Mouse (Mus musculus) right cerebral cortex, postnatal 25 days (tissue): ENCODE data around the gene Trib3.
"Not testable (repeated sequence)": the region's sequence is repeated elsewhere in the genome, so short reads cannot be mapped to it uniquely, and the experiment has no call there.

Experiments used
- DNase-seq: peaks from one replicate; pipeline ENCODE4 v3.0.0; 2022

Gene Trib3

DNA sequence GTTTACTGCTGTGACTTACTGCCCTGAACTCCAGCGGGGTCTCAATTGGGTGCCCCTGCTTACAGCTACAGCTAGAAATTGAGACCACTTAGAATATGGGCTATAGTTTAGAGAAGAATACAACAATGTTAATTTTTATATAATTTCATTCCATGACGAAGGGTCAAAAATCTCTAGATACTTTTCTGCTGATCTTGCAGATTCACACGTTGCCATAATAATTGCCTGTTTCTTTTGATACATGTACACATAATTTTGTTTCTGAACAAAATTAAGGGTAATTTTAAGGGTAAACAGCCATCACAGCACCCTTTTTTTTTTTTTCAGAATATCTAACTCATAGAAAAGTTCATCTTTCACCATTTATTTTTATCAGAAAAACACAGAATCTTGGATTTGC is 36.6 kb downstream of the Trib3 start:
- no peak for DNase-seq

DNA sequence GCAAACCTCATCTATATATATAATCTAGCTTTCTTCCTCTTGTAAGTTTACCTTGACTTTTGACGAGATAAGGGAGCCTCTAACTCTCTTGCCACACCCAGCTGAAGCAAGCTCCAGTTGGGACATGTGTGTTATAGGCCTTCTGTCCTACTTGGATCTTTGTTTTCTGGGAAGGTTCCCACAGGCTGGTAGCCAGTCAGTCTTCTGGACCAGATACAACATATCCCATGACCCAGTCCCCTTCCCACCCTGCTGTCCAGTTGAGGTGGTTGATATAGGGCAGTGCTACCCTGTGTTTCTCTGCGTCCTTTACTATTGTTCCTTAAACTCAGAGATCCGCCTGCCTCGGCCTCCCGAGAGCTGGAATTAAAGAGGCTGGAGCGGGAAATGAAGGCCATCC is 38.4 kb downstream of the Trib3 start:
- no peak for DNase-seq

DNA sequence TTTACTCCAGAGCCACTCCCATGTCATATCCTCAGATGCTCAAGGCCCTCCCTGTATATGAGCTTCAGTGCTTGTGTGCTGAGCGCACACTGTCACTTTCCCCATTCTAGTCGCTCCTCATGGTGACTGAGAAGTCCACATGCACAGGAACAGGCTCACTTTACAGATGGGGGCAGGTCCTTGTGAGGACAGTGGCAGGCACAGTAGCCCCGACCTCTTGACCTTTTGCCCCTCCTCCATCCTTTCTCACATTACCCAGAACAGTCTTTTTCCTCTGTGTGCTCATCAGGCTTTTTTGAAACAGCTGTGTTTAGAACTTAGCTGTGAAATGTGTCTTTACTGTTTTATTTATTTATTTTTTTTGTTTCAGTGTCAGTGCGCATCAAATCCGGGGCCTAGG is 40.1 kb downstream of the Trib3 start:
- DNase-seq: no peak

DNA sequence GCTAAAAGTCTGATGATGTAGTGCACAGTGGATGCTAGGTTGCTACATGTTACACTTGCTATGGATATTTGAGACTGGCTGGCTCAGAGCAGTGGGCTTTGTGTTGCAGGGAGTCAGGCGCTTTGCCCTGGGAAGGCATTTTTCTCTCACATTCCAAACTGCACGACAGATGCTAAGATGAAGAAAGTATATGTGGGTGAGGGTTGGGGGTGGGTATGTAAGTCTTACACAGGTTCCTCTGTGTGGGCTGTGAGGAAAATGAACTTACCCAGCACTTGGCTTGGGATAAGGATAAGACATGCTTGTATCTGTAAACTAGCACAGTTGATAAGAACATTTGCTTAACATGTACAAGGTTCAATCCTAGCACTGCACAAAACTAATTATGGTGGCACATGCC is 41.0 kb downstream of the Trib3 start:
- no peak for DNase-seq

DNA sequence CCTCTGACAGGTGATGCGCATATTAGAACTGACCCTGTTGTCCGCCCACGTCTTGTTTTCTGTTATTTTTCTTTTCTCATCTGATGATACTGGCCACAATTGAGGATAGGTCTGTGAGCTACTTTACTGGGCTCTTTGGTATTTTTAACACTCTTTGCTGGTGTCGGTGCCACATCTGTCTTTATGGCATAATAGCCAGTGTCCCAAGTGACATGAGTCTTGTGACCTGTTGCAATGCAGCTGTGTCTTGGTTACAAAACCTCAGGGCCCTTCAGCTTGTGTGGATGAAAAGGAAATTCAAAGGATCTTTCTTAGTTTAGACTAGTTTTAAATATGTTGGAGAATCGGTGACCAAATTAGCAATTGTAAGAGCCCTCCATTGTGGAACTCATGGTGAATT is 49.3 kb downstream of the Trib3 start:
- no peak for DNase-seq

DNA sequence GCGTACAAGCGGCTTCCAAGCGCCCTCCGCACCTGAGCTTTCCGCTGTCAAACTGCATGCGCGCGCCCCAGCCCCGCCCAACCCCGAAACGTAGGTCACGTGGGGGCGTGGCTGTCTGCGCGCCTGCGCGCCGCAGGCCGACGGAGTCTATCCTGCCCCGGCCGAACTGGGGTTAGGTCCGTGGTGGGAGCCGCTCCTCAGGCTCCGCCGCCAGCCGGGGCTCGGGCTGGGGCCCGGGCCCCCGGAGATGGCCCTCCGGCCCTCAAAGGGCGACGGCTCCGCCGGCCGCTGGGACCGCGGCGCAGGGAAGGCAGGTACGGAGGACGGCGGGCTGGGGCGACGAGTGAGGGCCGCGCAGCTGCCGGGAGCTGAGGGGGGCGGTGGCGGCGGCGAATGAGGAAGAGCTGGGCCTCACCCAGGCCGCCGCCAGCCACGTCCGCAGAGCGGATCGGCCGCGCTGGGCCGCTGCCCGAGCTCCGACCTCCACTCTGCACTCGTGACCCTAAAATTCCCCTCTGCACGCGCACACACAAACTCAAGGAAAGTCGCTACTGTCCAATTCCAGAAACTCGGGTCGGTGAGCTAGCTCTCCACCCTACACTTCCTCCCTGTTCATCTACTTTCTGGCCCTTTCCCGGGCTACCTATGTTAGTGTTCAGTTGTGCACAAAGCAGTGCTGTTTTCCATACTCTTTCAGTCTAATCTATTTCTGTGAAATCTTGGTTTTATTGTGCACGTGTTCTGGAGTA is 49.9 kb downstream of the Trib3 start, which contains the start of gene Tbc1d20:
Gene Tbc1d20, plus strand, starts transcription at position 102 of the 749 bp plus-strand sequence.
- peak; percentile 94 for DNase-seq

DNA sequence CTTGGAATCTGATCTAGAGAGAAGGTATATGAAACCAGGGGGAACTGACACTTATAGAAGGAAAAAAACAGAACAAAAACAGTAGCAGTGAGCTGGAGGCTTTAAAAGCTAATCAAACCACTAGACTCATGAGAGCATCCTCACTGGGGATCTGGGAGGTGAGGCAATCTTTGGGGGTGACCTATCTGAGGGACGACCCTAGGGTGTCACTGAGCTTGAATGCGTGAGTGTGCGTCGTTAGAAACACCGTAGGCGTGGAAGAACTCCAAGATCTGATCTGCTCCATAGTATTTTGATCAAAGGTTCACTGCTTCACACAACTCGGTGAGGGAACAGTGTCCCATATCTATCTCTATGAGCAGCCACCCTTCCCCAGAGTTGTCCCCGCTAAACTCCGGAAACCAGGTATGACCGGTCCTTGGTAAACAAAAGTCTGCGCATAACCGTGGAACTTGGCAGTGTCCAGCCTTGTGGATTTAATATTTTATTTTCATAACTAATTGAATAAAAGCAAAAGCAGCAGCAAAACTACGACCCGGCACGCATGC is 50.6 kb downstream of the Trib3 start:
- DNase-seq: no peak

DNA sequence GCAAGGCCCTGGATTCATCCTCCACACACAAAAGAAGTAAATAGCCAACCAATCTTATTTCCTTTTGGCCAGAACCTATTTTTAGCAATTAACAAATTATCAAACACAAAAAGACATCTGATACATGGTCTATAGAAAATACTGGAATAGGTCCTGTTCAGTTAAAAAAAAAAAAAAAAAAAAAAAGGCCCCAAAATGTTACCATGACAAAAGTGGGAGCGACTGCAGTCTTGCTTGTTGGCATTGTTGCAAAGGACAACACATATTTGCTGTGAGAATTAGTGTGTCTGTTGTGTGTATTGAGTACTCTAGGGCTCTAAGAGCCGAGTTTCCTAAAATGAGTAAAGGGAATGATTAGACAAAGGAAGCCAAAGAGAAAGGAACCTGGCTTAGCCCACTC is 51.4 kb downstream of the Trib3 start:
- DNase-seq: no peak

DNA sequence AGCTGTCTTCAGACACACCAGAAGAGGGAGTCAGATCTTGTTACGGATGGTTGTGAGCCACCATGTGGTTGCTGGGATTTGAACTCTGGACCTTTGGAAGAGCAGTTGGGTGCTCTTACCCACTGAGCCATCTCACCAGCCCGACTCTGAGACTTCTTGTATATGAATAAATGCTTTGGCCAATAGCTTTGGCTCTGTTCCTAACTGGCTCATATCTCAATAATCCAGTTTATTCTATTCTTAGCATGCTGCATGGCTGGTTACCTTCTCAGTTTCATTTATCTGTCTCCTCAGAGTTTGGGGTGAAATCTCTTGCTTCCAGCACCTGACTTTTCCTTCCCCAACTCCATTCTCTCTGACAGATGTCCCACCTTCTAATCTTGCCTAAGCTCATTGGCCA is 54.2 kb downstream of the Trib3 start:
- DNase-seq: not testable (repeated sequence)

DNA sequence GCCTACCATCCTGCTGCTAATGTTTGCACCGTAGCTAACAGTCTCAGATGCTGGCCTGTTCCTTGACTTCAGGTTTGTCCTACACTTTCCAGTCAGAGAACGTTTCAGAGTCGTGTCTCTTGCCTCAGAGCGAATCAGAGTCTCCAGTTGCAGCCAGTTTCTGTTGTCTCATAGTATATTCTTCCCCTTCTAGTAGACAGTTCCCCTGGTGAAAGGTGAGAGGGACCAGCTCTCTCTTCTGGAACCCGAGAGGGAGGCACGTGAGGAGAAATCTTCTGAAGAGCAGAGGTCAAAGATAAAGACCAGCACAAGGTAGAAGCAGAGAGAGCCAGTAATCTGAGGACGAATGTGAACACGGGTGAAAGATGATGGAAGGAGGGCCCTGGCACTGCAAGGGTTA is 55.8 kb downstream of the Trib3 start:
- no peak for DNase-seq

DNA sequence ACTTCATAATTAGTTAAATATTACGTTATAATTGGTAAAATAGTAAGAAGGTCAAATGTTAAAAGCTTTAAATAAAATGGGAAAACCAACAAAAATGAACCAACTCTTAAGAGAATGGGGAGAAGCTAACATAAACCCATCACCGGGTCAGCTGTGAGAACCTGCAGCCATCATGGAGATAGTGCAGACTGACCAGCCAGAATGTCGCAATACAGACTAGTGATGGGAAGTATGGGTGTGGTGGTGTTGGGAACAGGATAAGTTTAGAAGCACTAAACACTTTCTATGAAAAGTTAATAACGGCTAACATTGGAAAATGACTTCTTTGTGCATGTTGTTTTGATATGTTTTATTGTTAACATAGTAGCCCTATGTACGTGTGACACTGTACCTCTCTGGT is 56.3 kb downstream of the Trib3 start:
- DNase-seq: no peak
